ENCODE assay signal across 21 mouse cellular contexts in the genomic region with DNA sequence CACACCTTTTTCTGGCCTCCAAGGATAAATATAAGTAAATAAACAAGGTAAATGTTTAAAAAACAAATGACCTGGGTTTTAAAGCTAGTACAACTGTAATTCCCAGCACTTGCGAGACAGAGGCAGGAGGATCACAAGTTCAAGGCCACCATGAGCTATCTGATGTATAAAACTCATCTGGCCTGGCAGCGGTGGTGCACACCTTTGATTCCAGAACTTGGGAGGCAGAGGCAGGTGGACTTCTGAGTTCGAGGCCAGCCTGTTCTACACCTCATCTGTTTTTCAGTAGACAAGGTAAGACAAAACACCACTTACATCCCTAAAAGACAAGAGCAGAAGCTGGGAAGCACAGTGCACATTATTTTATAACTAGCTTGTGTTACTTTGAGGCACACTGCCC. TPM values are rescaled to one million over a fixed set of nuclear protein-coding genes. Genes with fewer than 3 reads are reported as not detected.
DNase-seq lines count a peak whose midpoint lies in the region; ATAC-seq and TF ChIP-seq lines count a peak whose summit lies in the region.
"Had no signal": no experiment of that assay in that cellular context is flagged by ENCODE, and none has a peak within 500 bp of the region (broad histone marks: within the 10 kb centered on the region; RNA-seq: fewer than 3 reads in every experiment).

No protein-coding gene starts in this region.

- no peaks in the 10 kb centered on the region for H3K27me3 ChIP-seq in heart, embryonic 13.5 days (replicated peaks)
- H3K27me3 ChIP-seq in MEL (ENCODE audit: control insufficient read depth in 1 of 2, insufficient read depth in 2 of 2, low read length in 2 of 2): no peaks in the 10 kb centered on the region
- no peaks in the 10 kb centered on the region for H3K27me3 ChIP-seq in liver, embryonic 12.5 days (replicated peaks)
- no peaks in the 10 kb centered on the region for H3K27me3 ChIP-seq in midbrain, embryonic 16.5 days (ENCODE audit: control insufficient read depth, insufficient read depth, low read depth, low read length)
- no peaks in the 10 kb centered on the region for H3K27me3 ChIP-seq in forebrain, embryonic 15.5 days
- H3K27me3 ChIP-seq: heart, embryonic 12.5 days had no signal

- peaks cover 55% of the 10 kb centered on the region for H3K4me1 ChIP-seq in heart, embryonic 13.5 days
- peaks cover 38 to 43% of the 10 kb centered on the region in 2 experiments for H3K4me1 ChIP-seq in MEL (ENCODE audit: control insufficient read depth in 1 of 2, insufficient read depth in 2 of 2, low read length in 2 of 2)
- peaks cover 72% of the 10 kb centered on the region for H3K4me1 ChIP-seq in liver, embryonic 12.5 days
- H3K4me1 ChIP-seq in midbrain, embryonic 16.5 days (ENCODE audit: control insufficient read depth, insufficient read depth, low read length): peaks cover 21% of the 10 kb centered on the region
- H3K4me1 ChIP-seq in forebrain, embryonic 15.5 days: peaks cover 22% of the 10 kb centered on the region

- no peak for TF ChIP-seq POLR2A in MEL (IDR thresholded peaks at IDR 0.05; ENCODE audit: control insufficient read depth in 1 of 2, insufficient read depth in 1 of 2, low read depth in 1 of 2, low read length in 2 of 2, poor library complexity in 1 of 2)

- intact Hi-C loops in heart, postnatal 25 days (cut with DNase I): loop anchor here (5.0 kb wide), 1 partner anchor 171 kb away; a partner anchor contains a TSS

- ATAC-seq in heart, embryonic 13.5 days (ENCODE audit: extremely low read depth, insufficient number of reproducible peaks, low FRiP score, low TSS enrichment): no peak
- no peak for ATAC-seq in liver, embryonic 12.5 days
- ATAC-seq in midbrain, embryonic 16.5 days: no peak
- ATAC-seq in forebrain, embryonic 15.5 days (replicated peaks): no peak
- ATAC-seq: hindbrain, postnatal 0 days; lung, postnatal 0 days had no signal

- H3K36me3 ChIP-seq in heart, embryonic 13.5 days: peaks cover 8% of the 10 kb centered on the region; the same call in 1 of the 2 replicates
- peaks cover 7 to 65% of the 10 kb centered on the region in 2 experiments; a peak in 3 of 4 replicates for H3K36me3 ChIP-seq in MEL (ENCODE audit: control insufficient read depth in 1 of 2, insufficient read depth in 2 of 2, low read length in 2 of 2)
- peaks cover 9% of the 10 kb centered on the region for H3K36me3 ChIP-seq in liver, embryonic 12.5 days
- H3K36me3 ChIP-seq in midbrain, embryonic 16.5 days (ENCODE audit: control insufficient read depth, insufficient read depth, low read length): no peaks in the 10 kb centered on the region
- H3K36me3 ChIP-seq in forebrain, embryonic 15.5 days: no peaks in the 10 kb centered on the region
- H3K36me3 ChIP-seq: heart, embryonic 12.5 days had no signal

- no peaks in the 10 kb centered on the region for H3K9me3 ChIP-seq in heart, embryonic 13.5 days
- no peaks in the 10 kb centered on the region for H3K9me3 ChIP-seq in MEL (replicated peaks; ENCODE audit: insufficient read depth, low read length)
- H3K9me3 ChIP-seq in liver, embryonic 12.5 days (replicated peaks): no peaks in the 10 kb centered on the region
- H3K9me3 ChIP-seq in midbrain, embryonic 16.5 days (replicated peaks; ENCODE audit: control insufficient read depth, low read length, poor library complexity, severe bottlenecking): no peaks in the 10 kb centered on the region
- no peaks in the 10 kb centered on the region for H3K9me3 ChIP-seq in forebrain, embryonic 15.5 days
- H3K9me3 ChIP-seq: heart, embryonic 12.5 days had no signal

- peaks cover 71% of the 10 kb centered on the region for H3K79me2 ChIP-seq in MEL (ENCODE audit: control insufficient read depth, insufficient read depth, low read length, poor library complexity)

- no peak for TF ChIP-seq RAD21 in MEL (IDR thresholded peaks at IDR 0.05; ENCODE audit: low read depth, low read length)

- no peak overlapping the region for H3K27ac ChIP-seq in heart, embryonic 13.5 days (replicated peaks)
- H3K27ac ChIP-seq in MEL (ENCODE audit: control insufficient read depth, low read depth, low read length): no peak overlapping the region
- 0 out of 2 replicates have a peak overlapping the region, but pooled peaks have one; percentile 58 for H3K27ac ChIP-seq in liver, embryonic 12.5 days
- no peak overlapping the region for H3K27ac ChIP-seq in midbrain, embryonic 16.5 days (ENCODE audit: low read length)
- no peak overlapping the region for H3K27ac ChIP-seq in forebrain, embryonic 15.5 days (replicated peaks)
- H3K27ac ChIP-seq: hindbrain, postnatal 0 days had no signal

- no peak for TF ChIP-seq CTCF in MEL (IDR thresholded peaks at IDR 0.05 in 2 of 3, conservative IDR thresholded peaks at IDR 0.05 in 1 of 3; ENCODE audit: control insufficient read depth in 1 of 3, insufficient read depth in 1 of 3, low read depth in 2 of 3, low read length in 3 of 3, poor library complexity in 1 of 3, severe bottlenecking in 1 of 3)

- no peak for TF ChIP-seq EP300 in MEL (IDR thresholded peaks at IDR 0.05; ENCODE audit: low read depth in 1 of 2, low read length in 2 of 2)

- no peak overlapping the region for H3K9ac ChIP-seq in heart, embryonic 13.5 days
- H3K9ac ChIP-seq in MEL (ENCODE audit: control insufficient read depth, low read depth, low read length, poor library complexity, severe bottlenecking): peak overlapping the region; percentile 1; the same call in 1 of the 2 replicates
- H3K9ac ChIP-seq in liver, embryonic 12.5 days: peak overlapping the region; percentile 36; the same call in 1 of the 2 replicates
- H3K9ac ChIP-seq in midbrain, embryonic 16.5 days (ENCODE audit: low read depth, low read length): no peak overlapping the region
- no peak overlapping the region for H3K9ac ChIP-seq in forebrain, embryonic 15.5 days (replicated peaks)
- H3K9ac ChIP-seq: heart, embryonic 12.5 days had no signal

- 0 out of 2 replicates have a peak overlapping the region, but pooled peaks have one; percentile 95 for H3K4me3 ChIP-seq in heart, embryonic 13.5 days
- H3K4me3 ChIP-seq in MEL (ENCODE audit: control insufficient read depth in 1 of 2, insufficient read depth in 1 of 2, low read depth in 2 of 2, low read length in 2 of 2): no peak overlapping the region
- H3K4me3 ChIP-seq in liver, embryonic 12.5 days: peak overlapping the region; percentile 98
- no peak overlapping the region for H3K4me3 ChIP-seq in midbrain, embryonic 16.5 days (ENCODE audit: low read depth, low read length)
- H3K4me3 ChIP-seq in forebrain, embryonic 15.5 days: no peak overlapping the region

- DNase-seq in heart, postnatal 25 days (ENCODE audit: low spot score): no peak
- DNase-seq in A20 (ENCODE audit: low read depth, low spot score) (peak; percentile 16), MEL (ENCODE audit: low read depth, low spot score) (no peak)
- DNase-seq in frontal cortex, postnatal 25 days (ENCODE audit: low spot score in 2 of 2): no peak
- DNase-seq: B cell, adult 2 months; cerebellum, adult 18-20 months; cerebellum, postnatal 36 days; gastrocnemius, adult 2 months; heart, postnatal 4 days; kidney, adult 9 months; layer of hippocampus, postnatal 36 days; midbrain, embryonic 14.5 days; right cerebral cortex, postnatal 14 days; thymus, postnatal 36 days had no signal

- WGBS in heart, embryonic 13.5 days: 90% methylated on average over 3 of the region's 3 CpGs
- WGBS in liver, embryonic 12.5 days (ENCODE audit: insufficient replicate concordance): 78% methylated on average over 3 of the region's 3 CpGs
- 96% methylated on average over 3 of the region's 3 CpGs for WGBS in midbrain, embryonic 16.5 days
- 91% methylated on average over 3 of the region's 3 CpGs for WGBS in forebrain, embryonic 15.5 days

- H3K4me2 ChIP-seq in heart, embryonic 13.5 days: peak overlapping the region; percentile 81
- H3K4me2 ChIP-seq in liver, embryonic 12.5 days: peak overlapping the region; percentile 93
- H3K4me2 ChIP-seq in midbrain, embryonic 16.5 days (ENCODE audit: low read length): no peak overlapping the region
- H3K4me2 ChIP-seq in forebrain, embryonic 15.5 days (replicated peaks): no peak overlapping the region

TF ChIP-seq in MEL, 35 proteins besides CTCF, POLR2A, EP300 and RAD21:
- TF ChIP-seq CHD2 (IDR thresholded peaks at IDR 0.05; ENCODE audit: low read length): no peak
- 0 out of 2 replicates have a peak, but pooled peaks have one; percentile 10 for TF ChIP-seq CHD1 (IDR thresholded peaks at IDR 0.05; ENCODE audit: low read depth, low read length)

RNA-seq across cellular contexts. Expression of a gene that starts 2.4 kb away (rescaled TPM):
- polyA plus RNA-seq in heart, embryonic 13.5 days (2015; fragmentation: Nextera tagmentation; extraction: Ambion mirVana): 58.4 and 62.7 TPM in 2 replicates
- total RNA-seq in heart, postnatal 25 days (2021): 10 to 100 TPM; 39.8 to 47.1 TPM
- 137 and 156 TPM in 2 replicates for total RNA-seq in MEL (2012; rRNA removed)
- 100 to 1,000 TPM; 165 to 242 TPM for polyA plus RNA-seq in MEL (2012; ENCODE audit: insufficient read depth in 1 of 2, insufficient read length in 2 of 2, low read depth in 1 of 2, low replicate concordance in 2 of 2, missing spikeins in 1 of 2)
- 68.8 and 73.0 TPM in 2 replicates for polyA plus RNA-seq in liver, embryonic 12.5 days (2016; fragmentation: Nextera tagmentation; extraction: Ambion mirVana)
- 39.1 and 44.9 TPM in 2 replicates for polyA plus RNA-seq in midbrain, embryonic 16.5 days (2015; fragmentation: Nextera tagmentation; extraction: Ambion mirVana)
- polyA plus RNA-seq in forebrain, embryonic 15.5 days (2015; fragmentation: Nextera tagmentation; extraction: Ambion mirVana): 57.9 and 62.0 TPM in 2 replicates

Comparison
In these comparisons a context has a peak if more than half of its experiments do, and no peak if none do; other contexts are left out.
1. H3K4me2 ChIP-seq: peak in heart, embryonic 13.5 days (single experiment) and liver, embryonic 12.5 days (single experiment); none in midbrain, embryonic 16.5 days (single experiment) and forebrain, embryonic 15.5 days (single experiment).
2. H3K4me3 ChIP-seq: peak in heart, embryonic 13.5 days (single experiment) and liver, embryonic 12.5 days (single experiment); none in MEL (0 of 2), midbrain, embryonic 16.5 days (single experiment) and forebrain, embryonic 15.5 days (single experiment).
3. H3K9ac ChIP-seq: peak in MEL (single experiment) and liver, embryonic 12.5 days (single experiment); none in heart, embryonic 13.5 days (single experiment), midbrain, embryonic 16.5 days (single experiment) and forebrain, embryonic 15.5 days (single experiment).